Mouse (Mus musculus): Measurements from ENCODE around the gene Ncbp3. TPM values are rescaled to one million over a fixed set of nuclear protein-coding genes. Genes with fewer than 3 reads are reported as not detected.

Gene Ncbp3
- polyA plus RNA-seq, 1 experiment, result 2.4 TPM

DNA sequence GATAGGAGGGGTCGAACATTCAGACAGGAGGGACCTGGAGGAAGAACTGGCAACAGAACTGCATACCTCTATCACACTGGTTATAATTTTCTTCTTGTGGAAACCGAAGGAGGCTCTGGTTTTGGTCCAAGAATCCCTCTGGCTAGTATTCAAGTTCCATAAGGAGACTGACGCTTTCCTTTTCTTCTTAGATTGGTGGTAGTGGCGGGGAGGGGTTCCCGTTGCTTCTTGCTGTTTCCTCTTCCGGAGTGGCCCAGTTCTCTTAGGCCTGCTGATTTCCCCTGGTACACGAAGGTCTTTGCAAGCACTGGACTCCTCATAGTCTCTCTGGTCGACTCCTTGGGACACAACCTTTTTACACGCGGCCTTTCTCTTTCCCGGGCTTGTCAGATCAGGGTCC lies 89.5 kb downstream of the Ncbp3 start:
- no peak for DNase-seq (ENCODE audit: low read depth)

DNA sequence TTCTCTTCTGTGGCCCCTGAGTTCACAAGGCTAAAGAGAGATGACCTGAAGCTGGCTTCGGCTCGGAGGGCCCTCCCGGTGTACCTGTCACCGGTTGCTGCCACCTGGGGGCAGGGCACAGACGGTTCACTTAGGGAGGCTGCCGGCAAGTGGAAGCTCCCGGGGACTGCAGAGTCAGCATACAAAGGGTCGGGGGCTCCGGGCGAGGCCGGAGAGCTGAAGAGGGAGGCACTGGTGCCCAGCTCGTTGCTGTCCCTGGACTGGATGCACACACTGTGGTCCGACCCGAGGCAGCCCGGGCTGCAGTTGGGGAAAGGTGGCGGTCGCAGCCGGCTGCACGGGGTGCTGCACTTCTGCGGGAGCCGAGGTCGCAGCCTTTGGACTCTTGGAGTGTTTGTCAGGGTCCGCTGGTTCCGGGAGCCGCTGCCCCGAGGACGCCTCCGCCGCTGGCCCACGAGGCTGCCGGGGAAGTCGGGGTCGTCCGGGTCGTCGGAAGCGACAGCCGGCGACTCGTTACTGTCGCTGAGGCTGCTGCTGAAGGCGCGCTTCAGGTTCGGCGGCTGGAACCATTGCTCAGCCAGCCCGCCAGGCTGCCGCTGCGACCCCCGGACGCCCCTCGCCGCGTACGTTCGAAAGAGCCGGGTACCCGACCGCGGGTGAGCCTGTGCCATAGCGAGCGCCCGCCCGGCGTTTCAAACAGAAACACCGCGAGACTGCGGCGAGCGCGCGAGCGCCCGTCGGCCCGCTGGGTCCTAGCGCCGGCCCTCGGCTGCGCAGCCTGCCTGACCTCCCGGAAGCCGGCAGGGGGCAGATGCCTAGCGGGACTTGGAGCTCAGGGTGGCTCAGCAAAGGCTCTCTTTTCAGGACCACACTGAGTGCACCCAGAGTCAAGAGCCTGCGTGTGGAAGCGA lies 90.3 kb downstream of the Ncbp3 start, which contains the start of gene Haspin:
Gene Haspin (minus strand): TSS at position 704 of the 911 bp plus-strand sequence.
- no peak for DNase-seq (ENCODE audit: low read depth)

Other genes starting within 250 kb of the Ncbp3 start
- 22.5 and 46.2 TPM in 2 replicates for gene Atp2a3, start 86.6 kb upstream of the Ncbp3 start, polyA plus RNA-seq (2012; rRNA removed)
- gene P2rx1, start 48.7 kb upstream of the Ncbp3 start, polyA plus RNA-seq (2012; rRNA removed), result 18.8 and 30.3 TPM in 2 replicates
- gene Camkk1, start 28.8 kb upstream of the Ncbp3 start, polyA plus RNA-seq (2012; rRNA removed), result 6.5 and 6.8 TPM in 2 replicates
- gene Itgae, start 42.8 kb downstream of the Ncbp3 start, polyA plus RNA-seq (2012; rRNA removed), result 4.4 and 5.6 TPM in 2 replicates
- 0.66 and 1.3 TPM in 2 replicates for gene Haspin, start 90.5 kb downstream of the Ncbp3 start, polyA plus RNA-seq (2012; rRNA removed)
- gene P2rx5, start 112.6 kb downstream of the Ncbp3 start, polyA plus RNA-seq (2012; rRNA removed), result 1.8 TPM in 2 replicates
- 45.7 and 63.7 TPM in 2 replicates for gene Emc6, start 129.3 kb downstream of the Ncbp3 start, polyA plus RNA-seq (2012; rRNA removed)
- gene Tax1bp3, start 129.3 kb downstream of the Ncbp3 start, polyA plus RNA-seq (2012; rRNA removed), result 75.6 and 105 TPM in 2 replicates
- gene Ctns, start 151.3 kb downstream of the Ncbp3 start, polyA plus RNA-seq (2012; rRNA removed), result 21.1 and 21.7 TPM in 2 replicates
- 11.5 and 11.8 TPM in 2 replicates for gene Shpk, start 151.7 kb downstream of the Ncbp3 start, polyA plus RNA-seq (2012; rRNA removed)
- 3.6 and 4.5 TPM in 2 replicates for gene Trpv1, start 186.5 kb downstream of the Ncbp3 start, polyA plus RNA-seq (2012; rRNA removed)
- 0.18 and 0.25 TPM in 2 replicates for gene Trpv3, start 219.6 kb downstream of the Ncbp3 start, polyA plus RNA-seq (2012; rRNA removed)

Measured in gonadal fat pad, adult 2 months (tissue).